Mouse (Mus musculus): ENCODE data around the gene Tmem81.

- TF ChIP-seq CTCF (IDR thresholded peaks at IDR 0.05; ENCODE audit: control insufficient read depth, insufficient read depth, insufficient read length), result no peak
- TF ChIP-seq MAX (IDR thresholded peaks at IDR 0.05), result no peak
- TF ChIP-seq MYOG (IDR thresholded peaks at IDR 0.05; ENCODE audit: control insufficient read depth, extremely low read depth, insufficient read length), result no peak
- no peak for TF ChIP-seq USF1 (IDR thresholded peaks at IDR 0.05; ENCODE audit: low read depth)
- TF ChIP-seq FOSL1 (IDR thresholded peaks at IDR 0.05; ENCODE audit: insufficient read depth, low read length, poor library complexity, severe bottlenecking), result no peak
- TF ChIP-seq MYOD1 (IDR thresholded peaks at IDR 0.05; ENCODE audit: control insufficient read depth, insufficient read length, low read depth), result no peak
- no peak for TF ChIP-seq CEBPB (IDR thresholded peaks at IDR 0.05; ENCODE audit: low read depth)
Observed at GRCm38 (mm10) chr1:132481619-132482018, 24.4 kb upstream of the Tmem81 start.
